Mouse (Mus musculus): ENCODE results near the gene Pde3b.
"Not testable (repeated sequence)": the region's sequence is repeated elsewhere in the genome, so short reads cannot be mapped to it uniquely, and the experiment has no call there.

Pde3b gene

DNA sequence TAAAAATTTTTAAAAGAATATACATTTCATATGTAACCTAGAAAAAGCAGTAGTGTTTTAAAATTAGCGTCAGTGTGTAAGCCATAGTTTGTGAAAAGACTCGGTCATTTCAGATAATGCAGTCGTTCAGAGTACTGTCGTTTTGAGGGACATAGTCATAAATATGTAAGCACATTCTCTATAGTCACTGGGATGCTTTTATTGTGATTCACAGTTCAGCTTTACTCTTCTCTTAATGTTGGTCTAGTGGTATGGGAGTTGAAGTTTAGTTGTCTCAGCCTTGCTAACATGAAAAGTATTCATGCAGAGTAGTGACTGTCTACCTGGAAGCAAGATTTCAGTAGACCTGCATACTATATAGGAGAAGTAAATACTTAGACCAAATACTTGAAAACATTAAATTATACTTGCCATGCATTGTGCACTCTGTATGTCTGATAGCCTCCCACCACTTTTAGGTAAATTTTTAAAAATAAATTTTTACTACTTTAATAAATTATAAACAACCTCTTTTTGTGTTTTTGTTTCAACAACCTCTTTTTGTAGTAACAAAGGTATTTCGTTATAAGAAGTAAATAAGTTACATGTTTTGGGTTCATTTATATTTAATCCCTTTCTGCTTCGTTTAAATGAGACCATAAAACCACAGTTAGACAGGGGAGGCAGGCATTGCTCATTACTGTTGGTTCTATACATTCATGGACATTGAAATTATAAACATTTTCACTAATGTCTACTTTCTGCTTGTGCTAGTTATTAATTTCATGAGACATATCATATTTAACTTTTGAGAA lies 65.3 kb downstream of the Pde3b start:
- DNase-seq = no peak

GRCm38 (mm10) chr7:114481008-114481407 lies 65.9 kb downstream of the Pde3b start:
- DNase-seq = no peak

- no peak for DNase-seq
Measured at GRCm38 (mm10) chr7:114481429-114481931, 66.4 kb downstream of the Pde3b start.

- no peak for DNase-seq
Measured at GRCm38 (mm10) chr7:114492540-114492939, 77.5 kb downstream of the Pde3b start.

DNA sequence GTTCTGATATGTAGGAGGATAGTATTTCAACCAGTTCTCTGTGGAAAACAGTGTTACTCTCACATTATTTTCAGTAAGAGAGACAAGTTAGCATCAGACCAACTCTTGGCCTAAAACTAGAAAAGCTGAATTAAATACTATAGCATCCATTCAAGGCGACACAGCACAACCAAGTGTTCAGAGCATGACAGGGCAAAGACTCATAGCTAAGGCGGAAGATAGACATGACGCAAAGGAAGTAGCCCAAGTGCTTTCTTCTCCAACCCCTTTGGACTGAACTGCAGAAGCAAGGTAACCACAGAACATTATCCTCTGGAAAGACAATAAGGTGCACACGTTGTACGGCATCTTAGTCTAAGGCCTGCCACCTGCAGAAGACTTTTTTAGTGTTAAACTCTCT lies 79.0 kb downstream of the Pde3b start:
- no peak for DNase-seq

GRCm38 (mm10) chr7:114499293-114499692 lies 84.2 kb downstream of the Pde3b start:
- DNase-seq = no peak

GRCm38 (mm10) chr7:114508879-114509278 lies 93.8 kb downstream of the Pde3b start:
- no peak for DNase-seq

- DNase-seq = no peak
Measured at GRCm38 (mm10) chr7:114520122-114520521, 105.0 kb downstream of the Pde3b start.

GRCm38 (mm10) chr7:114526245-114526644 lies 111.2 kb downstream of the Pde3b start:
- DNase-seq = no peak

DNA sequence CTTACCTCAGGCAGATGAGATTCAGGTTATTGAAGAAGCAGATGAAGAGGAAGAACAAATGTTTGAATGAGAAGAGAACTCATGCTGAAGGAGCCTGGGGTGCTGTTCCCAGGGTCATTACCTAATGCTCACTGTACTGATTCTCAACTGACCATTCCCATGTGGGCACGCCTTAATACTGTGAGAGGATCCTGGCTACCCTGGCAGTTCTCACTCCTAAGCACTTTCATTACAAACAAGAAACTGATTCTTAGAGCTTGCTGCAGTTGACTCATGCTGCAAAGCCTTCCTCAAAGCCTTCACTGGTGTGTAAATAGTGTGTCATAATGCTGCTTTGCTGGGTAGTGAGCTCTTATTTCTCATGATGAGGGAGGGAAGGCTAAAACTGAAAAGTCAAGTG lies 121.1 kb downstream of the Pde3b start:
- DNase-seq = no peak

- DNase-seq = peak; percentile 94
Measured at GRCm38 (mm10) chr7:114562531-114563241, 147.6 kb downstream of the Pde3b start, which contains the start of gene Cyp2r1. Cyp2r1 (minus strand) TSS chr7:114562972.

DNA sequence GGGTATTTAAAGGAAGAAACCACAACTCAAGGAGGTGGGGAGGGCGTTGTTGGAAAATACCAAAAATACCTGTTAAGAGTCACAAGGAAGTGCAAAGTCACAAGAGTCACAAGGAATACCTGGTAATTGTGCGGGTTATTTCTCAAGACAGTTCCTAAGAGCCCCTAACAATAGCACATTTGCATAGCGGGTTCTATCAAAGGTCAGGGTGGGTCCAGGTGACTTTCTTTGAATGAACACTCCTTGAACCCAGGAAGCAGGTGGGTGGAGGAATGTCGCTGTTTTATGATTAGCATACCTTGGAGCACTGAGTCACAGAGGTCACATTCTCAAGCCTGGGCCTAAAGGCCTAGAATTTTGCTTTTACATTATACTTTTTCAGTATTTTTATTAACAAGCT lies 158.8 kb downstream of the Pde3b start:
- not testable (repeated sequence) for DNase-seq

DNA sequence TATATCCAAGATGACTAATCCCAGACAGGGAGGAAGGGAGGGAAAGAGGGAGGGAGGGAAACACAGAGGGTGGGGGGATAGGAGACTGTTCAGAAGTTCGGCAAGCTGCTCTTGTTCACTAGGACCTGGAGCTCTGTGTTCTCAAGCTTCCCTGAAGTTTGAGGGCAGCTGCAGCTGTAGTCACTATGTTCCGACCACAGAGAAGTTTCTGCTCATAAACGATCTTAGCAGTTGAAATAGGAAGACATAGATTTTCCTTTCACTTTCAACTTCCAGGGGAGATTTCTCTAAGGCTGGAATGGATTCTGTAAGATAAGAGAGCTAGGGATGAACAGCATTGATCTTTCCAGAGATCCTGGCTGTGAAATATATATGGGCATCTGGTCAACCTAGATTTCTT lies 161.8 kb downstream of the Pde3b start:
- no peak for DNase-seq

DNA sequence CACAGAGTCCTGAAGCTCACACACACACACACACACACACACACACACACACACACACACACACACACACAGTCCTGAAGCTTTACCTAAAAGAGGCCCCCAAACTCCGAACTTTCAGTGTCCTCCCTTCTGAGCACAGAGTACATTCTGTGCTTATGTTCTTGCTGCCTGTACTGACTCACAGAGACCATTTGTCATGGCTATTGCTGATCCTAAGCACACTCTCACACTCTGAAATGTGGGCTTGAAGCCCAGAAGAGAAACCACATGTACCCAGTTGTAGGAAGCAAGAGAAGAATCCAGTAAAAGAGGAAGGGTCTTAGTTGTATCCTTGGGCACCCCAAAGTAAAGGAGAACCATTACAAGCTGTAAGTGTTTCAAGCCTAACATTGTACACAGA lies 162.6 kb downstream of the Pde3b start:
- DNase-seq = no peak

DNA sequence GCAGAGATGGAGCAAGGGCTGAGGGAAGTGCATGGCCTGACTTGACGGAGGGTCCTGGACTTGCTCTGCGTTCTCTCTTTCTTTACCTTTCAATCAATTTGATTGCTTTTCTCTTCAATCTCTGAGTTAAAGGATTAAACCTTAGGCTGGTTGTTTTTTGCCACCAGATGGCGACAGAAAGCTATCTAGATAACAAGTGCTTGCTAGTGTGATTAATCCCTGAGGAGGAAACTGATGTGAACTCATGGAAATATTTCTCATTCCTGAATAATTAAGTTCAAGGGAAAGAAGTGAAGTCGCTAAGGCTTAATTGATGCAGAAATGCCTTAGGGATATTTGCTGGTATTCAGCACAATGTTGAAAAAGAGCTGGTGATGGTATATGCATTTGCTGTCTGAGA lies 165.3 kb downstream of the Pde3b start:
- peak; percentile 61 for DNase-seq

GRCm38 (mm10) chr7:114581200-114581599 lies 166.1 kb downstream of the Pde3b start:
- DNase-seq = no peak

DNA sequence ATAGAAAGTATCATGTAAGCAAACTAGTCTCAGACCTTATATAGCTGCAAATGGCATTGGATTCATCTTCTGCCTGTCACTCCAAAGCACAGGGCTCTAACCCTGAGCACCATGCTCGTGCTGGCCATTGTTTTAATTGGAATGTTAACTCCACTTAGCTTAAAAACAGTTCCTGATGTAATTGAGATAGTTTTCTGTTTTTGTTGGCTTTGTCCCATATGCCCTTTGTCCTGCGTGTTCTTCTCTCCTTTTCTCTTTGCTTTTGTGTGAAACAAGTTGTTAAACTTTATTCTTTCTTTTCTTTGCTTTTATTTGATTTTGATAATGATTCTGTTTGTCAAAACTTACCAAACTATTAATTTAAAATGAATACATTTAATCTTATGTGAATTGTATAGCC lies 167.4 kb downstream of the Pde3b start:
- no peak for DNase-seq
